Mouse (Mus musculus) A20 (cell line): Measurements from ENCODE around the gene Diexf.

Experiments
- DNase-seq: peaks from one replicate; pipeline ENCODE4 v3.0.0-alpha.2; 2011; ENCODE audit warnings: low read depth, low spot score

The Diexf gene

GRCm38 (mm10) chr1:193138669-193139068 is 8.6 kb upstream of the Diexf start:
- DNase-seq, result no peak

GRCm38 (mm10) chr1:193138087-193138486 is 8.0 kb upstream of the Diexf start:
- no peak for DNase-seq

GRCm38 (mm10) chr1:193133726-193134125 is 3.7 kb upstream of the Diexf start:
- peak; percentile 47 for DNase-seq

GRCm38 (mm10) chr1:193132385-193132784 is 2.3 kb upstream of the Diexf start:
- no peak for DNase-seq

DNA sequence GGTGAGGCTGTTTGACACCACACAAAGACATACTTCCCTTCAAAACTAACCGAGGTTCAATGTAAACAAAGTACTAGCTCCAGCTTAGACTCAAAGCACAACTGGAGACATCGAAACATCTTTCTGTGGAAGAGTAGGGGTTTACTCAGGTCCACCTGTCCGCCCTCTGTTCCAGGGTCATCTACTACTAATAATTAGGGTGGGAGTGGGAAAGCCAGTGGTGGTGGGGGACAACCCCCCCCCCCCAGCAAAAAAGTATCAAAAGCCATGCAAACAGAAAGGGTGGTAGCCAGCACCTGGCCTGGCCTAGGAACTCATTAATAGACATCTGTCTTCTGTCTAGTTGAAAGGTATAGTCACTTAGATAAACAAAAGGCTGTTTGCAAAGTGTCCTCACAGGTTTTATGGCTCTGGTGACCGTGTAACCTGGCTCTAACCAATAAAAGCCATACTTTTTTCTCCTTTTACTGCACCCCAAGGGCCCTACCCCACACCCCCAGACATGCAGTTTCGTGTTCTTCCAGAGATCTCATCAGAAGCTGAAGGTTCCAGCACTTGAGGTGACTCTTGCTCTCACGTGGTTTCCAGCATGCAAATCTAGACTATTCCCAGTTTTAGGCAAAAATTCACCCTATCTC is 1.4 kb upstream of the Diexf start:
- DNase-seq, result no peak

DNA sequence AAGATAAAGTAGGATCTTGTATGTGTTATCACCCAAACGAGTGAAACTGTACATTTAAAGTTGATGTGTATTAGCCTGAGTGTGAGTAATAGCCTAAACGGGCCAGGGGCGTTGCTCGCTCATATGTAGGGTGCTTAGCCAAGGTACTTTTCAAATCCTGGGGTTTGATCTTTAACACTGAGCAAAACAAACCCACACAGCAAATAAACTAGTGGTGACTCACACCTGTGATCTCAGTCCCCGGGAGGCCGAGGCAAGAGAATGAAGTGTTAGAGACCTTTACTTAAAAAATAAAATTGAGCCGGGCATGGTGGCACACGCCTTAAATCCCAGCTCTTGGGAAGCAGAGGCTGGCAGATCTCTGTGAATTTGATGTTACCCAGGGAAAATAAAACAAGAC is 767 bp upstream of the Diexf start:
- no peak for DNase-seq

DNA sequence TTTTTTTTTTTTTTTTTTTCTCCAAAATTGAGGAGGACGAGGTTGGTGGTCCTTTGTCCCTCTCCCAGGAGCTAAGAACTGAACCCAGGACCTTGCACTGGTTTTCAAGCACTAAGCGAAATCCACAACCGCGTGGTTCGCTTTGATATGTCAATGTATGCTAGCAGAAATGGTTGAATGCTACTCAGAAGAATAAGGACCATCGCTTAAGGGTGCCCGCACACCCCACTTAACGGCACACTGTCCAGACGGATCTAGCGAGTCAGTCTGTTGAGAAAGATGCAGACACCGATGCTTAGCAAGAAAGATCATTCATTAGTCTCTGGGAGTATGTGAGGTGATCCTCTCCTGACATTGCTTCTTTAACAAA is 369 bp upstream of the Diexf start:
- no peak for DNase-seq

DNA sequence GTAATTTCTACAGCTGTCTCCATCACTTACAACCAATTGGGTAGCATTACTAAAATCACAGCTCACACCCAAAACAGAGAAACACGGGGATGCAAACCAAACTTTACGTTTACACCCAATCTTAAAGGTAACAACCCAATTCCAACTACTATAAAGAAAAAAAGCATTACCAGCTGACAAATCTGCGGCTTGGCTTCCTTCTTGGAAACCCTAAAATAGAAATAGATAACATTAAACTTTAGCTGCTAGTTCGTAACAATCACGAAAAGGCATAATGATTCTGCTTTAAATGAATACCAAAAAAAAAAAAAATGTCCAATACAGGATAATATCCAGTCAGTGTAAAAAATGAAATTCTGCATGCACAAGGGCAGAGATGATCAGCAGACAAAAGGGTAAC is 751 bp downstream of the Diexf start:
- peak; percentile 19 for DNase-seq

DNA sequence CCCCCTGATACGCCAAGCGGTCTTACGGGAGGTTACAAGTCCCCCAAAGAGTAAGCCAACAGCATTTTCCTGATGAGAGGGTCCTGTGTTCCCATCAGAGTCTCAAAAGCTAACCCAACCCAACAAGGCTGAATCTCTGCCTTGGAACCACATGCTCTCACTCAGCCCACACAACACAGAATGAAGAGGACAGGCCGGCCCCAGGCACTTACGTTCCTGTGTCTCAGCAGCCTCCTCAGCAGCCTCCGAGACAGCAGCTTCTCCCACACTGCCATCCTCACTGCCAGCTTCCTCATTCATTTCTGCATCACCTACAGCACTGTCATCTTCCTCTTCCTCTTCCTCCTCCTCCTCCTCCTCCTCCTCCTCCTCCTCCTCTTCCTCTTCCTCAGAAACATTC is 2.0 kb downstream of the Diexf start:
- DNase-seq, result no peak

DNA sequence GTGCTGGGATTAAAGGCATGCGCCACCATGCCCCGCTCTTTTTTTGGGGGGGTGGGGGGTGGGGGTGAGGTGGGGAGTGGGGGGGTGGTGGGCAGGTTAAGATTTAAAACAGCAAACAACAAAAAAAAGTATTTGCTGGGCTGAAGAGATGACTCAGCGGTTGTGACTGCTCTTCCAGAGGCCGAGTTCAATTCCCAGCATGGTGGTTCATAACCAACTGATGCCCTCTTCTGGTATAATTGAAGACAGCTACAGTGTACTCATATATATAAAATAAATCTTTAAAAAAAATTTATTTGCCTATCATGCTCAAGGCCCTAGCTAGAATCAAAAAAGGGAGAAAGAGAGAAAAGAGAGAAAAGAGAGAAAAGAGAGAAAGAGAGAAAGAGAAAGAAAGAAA is 4.2 kb downstream of the Diexf start:
- DNase-seq, result no peak

- no peak for DNase-seq
Measured at GRCm38 (mm10) chr1:193123290-193123689, 6.8 kb downstream of the Diexf start.

DNA sequence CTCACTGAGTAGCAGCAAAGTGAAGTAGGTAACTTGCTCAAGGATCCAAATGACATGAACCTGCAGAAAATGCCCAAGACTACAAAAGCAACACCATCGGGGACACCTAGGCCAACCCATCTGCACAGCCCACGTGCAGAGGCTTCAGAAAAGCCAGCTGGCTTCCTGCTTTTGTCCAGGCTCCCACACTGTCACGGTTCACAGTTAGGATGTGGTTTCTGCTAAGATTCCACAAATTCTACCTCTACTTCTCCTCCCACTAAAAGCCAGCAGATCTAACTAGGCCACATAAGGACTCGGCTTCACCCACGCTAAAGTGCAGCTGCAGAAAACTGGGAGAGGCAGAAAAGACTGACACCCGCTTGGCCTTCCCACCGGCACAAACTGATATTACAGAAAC is 7.3 kb downstream of the Diexf start:
- DNase-seq, result no peak

DNA sequence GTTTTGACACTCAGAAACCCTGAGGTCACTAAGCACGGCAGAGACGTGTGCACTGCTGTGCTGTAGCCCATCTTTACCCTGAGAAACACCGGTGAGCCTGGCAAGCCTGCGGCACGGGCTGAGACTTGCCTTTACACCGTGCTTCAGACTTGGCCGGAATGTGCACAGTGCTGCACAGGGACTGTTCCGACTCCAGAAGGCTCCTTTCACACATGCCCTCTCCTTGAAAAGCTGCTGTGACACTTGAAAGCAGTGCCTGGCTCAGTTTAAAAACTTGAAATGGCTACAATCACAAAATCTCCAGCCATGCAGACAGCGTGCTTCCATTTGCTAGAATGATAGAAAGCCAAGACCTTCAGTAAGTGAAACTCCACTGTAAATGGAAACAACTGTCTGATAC is 18.0 kb downstream of the Diexf start:
- DNase-seq, result no peak

- DNase-seq, result no peak
Measured at GRCm38 (mm10) chr1:193102996-193103395, 27.1 kb downstream of the Diexf start.

DNA sequence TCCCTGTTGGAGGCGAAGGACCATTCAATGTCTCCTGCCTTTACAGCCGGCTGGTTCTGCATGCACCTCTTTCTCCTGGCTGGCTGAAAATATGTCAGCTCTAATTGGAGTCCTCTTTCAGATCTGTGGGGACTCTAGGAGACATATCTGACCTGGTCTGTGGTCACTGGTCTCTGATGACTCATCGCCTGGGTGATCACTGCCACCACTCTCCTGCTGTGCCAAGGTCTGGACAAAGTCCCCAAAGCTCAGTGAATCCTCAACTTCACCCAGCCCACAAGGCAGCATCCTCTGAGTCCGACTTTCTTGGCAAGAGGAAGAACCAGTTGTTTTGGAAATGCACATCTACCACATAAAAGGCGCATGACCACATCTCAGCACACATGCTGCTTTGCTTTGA is 27.5 kb downstream of the Diexf start:
- DNase-seq, result no peak

DNA sequence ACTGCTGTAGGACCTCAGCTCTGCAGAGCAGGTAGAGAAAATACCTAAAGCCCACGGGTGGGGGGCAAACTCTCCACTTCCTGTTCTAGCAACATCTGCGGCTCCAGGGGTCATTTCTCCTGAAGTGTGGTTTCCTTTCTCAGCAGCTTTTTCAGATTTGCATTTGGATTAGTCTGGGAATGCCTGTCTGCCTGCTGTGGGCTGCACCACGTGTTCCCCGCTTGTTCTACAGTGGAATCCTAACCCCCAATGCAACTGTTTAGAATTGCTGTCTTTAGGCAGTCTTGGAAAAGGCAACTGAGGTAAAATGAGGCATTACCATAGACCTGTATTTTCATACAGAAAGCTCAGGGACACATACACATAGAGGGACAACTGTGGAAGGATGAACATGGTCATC is 28.0 kb downstream of the Diexf start:
- DNase-seq, result no peak

- DNase-seq, result no peak
Measured at GRCm38 (mm10) chr1:193098946-193099345, 31.1 kb downstream of the Diexf start.

- no peak for DNase-seq
Measured at GRCm38 (mm10) chr1:193093596-193093995, 36.5 kb downstream of the Diexf start.

DNA sequence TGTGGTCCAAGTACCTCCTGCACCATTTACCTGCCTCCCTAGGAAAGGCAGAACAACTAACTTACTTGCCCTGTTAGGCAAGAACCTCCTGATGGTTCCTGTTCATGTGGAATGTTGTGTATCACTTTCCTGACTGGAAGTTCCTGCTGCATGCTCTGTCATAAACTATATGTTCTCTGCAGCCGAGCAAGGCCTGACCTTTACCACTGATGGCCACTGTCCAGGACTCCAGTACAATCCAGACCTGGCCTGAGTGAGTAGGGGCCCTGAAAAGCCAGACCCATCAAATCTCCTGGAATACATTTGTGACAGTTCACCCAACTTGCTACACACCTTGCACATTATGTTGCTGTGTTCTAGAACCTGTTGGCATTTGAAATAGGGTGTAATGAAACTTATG is 37.3 kb downstream of the Diexf start:
- no peak for DNase-seq

GRCm38 (mm10) chr1:193090894-193091293 is 39.2 kb downstream of the Diexf start:
- DNase-seq, result no peak

DNA sequence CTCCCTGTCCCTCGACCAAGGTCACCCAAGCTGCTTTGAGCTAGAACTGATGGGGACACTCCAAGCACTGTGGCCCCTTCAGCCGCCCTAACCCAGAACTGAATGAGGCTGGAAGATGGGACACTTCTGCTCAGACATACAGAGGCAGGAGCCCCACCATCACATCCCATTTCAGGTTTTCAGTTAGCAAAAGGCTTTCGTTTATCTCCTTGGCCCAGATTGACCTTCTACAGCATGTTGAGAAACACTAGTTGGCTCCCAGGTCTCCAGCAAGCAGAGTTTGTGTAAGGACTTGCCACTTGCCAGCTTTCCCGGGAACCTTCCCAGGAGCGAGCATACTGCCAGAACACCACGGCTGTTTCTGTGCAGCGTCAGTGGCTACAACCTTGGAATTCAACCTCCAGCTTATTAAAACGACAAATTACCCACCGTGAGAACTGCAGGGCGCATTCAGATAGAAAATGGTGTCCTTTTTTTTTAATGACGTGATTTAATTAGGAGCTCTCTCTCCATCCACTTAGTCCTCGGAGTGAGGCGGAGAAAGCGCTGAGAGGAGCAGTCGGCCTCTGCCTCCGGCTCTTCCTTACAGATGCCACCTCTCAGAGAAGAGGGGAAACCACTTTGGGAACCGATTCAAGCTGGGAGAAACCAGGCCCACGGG is 39.7 kb downstream of the Diexf start:
- DNase-seq, result no peak

DNA sequence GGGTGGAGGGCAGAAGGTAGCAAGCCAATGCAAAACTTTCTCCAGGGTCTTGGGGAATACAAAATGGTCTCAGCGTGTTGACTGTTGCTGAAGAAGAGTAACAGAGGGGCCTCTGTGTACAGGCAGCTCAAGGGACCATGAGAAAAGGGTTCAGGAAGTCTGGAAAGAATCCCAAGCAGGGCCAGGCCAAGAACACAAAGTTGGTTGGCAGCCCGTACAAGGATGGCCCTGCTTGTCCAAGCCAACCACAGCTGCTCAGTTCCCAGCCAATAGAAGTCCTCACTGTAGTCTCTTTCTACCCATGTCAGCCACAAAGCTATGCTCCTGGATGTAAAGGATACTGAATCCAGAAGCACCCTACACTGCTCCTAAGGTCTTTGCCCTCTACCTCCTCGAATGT is 40.4 kb downstream of the Diexf start:
- DNase-seq, result no peak

DNA sequence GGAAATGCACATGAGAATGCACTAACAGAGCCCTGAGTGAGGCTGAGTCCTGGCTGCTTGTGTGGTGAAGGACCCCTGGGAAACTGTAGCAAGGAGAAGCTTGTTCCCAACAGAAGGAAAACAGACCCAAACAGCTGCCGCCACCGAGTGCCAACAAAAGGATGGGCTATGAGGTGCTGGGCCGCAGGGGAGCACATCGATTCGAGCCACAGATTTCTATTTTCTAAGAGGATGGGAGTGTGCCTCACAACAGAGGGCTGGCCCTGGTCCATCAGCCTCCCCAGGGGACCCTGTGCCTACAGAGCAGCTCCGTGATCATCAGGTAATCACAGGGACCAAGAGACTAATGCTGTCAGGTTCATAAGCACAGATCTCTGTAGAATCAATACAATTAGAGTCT is 40.9 kb downstream of the Diexf start:
- DNase-seq, result no peak
